Mouse (Mus musculus): ENCODE results near the gene Prpf18. TPM values are rescaled to one million over a fixed set of nuclear protein-coding genes. Genes with fewer than 3 reads are reported as not detected.

The Prpf18 gene
- polyA plus RNA-seq, 1 experiment = 45.7 TPM

DNA sequence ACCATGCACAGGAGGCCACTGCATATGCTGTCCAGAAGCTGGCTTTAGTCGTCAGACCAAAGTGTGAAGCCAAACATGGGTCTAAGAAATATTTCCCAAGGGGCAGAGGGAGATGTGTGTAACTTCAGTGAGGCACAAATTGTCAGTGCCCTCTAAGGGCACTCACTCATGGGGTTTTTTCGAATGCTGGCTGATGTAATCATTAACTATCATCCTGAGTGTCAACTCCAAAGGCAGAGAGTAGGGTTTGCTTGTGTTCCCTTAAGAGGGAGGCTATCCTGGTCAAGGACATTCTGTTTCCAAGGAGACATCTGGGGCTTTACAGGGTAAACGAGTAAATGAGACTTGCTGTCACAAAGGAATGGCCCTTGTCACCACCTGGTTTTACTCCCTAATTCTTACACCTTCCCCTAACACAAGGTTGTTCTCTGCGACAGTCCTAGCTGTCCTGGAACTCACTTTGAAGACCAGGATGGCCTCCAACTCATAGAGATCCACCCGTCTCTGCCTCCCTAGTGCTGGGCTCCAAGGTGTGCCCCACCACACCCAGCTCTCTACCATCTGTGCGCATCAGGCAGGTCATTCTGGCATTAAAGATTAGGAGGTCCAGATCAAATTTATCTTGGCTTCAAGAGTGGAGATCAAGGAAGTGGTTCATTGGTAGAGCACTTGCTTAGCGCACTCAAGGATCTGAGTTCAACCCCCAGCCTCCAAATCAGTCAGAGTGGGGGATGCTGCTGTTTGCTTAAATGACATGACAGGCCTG, 79.2 kb downstream of the Prpf18 start:
- Histone ChIP-seq H3K27me3 (ENCODE audit: control insufficient read depth, insufficient read depth, low read length) (no peaks in the 10 kb centered on the region), H3K4me1 (ENCODE audit: control insufficient read depth, insufficient read depth, low read length) (no peaks in the 10 kb centered on the region; the same call in 1 of the 2 replicates), H3K4me3 (replicated peaks; ENCODE audit: insufficient read depth, low read depth, low read length) (no peak overlapping the region), H3K27ac (ENCODE audit: insufficient read depth, low read length) (no peak overlapping the region)
- TF ChIP-seq CTCF (IDR thresholded peaks at IDR 0.05; ENCODE audit: borderline replicate concordance, insufficient read depth, low read depth, low read length) = no peak
- no peak for TF ChIP-seq POLR2A (IDR thresholded peaks at IDR 0.05; ENCODE audit: borderline replicate concordance, insufficient read depth, low read length)
- no peak for DNase-seq
- WGBS = 78% methylated on average over 7 of the region's 7 CpGs

Other genes with a start within 250 kb of the Prpf18 start
- gene Bend7, start 65.7 kb upstream of the Prpf18 start, polyA plus RNA-seq (2012; rRNA removed) = 3.2 and 3.8 TPM in 2 replicates
- gene Sephs1, start 229.5 kb upstream of the Prpf18 start, polyA plus RNA-seq (2012; rRNA removed) = 24.9 and 27.2 TPM in 2 replicates